Mouse (Mus musculus) hindbrain, postnatal 0 days (tissue): ENCODE measurements around the gene Zdhhc24. TPM values are rescaled to one million over a fixed set of nuclear protein-coding genes. Genes with fewer than 3 reads are reported as not detected.

Source experiments
- ATAC-seq: fragments of 200-750 bp; cut with Nextera tagmentation; 2 replicates; pipeline ENCODE4 v1.8.0; 2017; ENCODE audit warnings: mild to moderate bottlenecking, moderate TSS enrichment, moderate library complexity
- DNase-seq: peaks from one replicate; pipeline ENCODE4 v3.0.0-alpha.2; 2015; ENCODE audit warnings: low spot score
- H3K27ac ChIP-seq: fragments of 300-500 bp; sonication (generic); 2 replicates; pipeline ENCODE4 v1.5.1; 2014; ENCODE audit warnings: mild to moderate bottlenecking
- H3K27me3 ChIP-seq: fragments of 300-500 bp; sonication (generic); 2 replicates; pipeline ENCODE4 v1.6.1; 2014; ENCODE audit warnings: low read length, mixed read lengths; ENCODE audit not compliant: insufficient read depth
- H3K36me3 ChIP-seq: fragments of 300-500 bp; sonication (generic); 2 replicates; pipeline ENCODE4 v1.6.1; 2014; ENCODE audit warnings: low read length, mixed read lengths; ENCODE audit not compliant: insufficient read depth
- H3K4me1 ChIP-seq: fragments of 300-500 bp; sonication (generic); 2 replicates; pipeline ENCODE4 v1.6.1; 2014; ENCODE audit warnings: antibody characterized with exemption, low read length, mixed read lengths; ENCODE audit not compliant: insufficient read depth
- H3K4me2 ChIP-seq: fragments of 300-500 bp; sonication (generic); 2 replicates; pipeline ENCODE4 v1.6.1; 2014; ENCODE audit warnings: low read depth, mild to moderate bottlenecking, low read length, moderate library complexity, mixed read lengths
- H3K4me3 ChIP-seq: fragments of 300-500 bp; sonication (generic); 2 replicates; pipeline ENCODE4 v1.5.1; 2014; ENCODE audit warnings: low read length
- H3K9ac ChIP-seq: fragments of 300-500 bp; sonication (generic); replicated peaks from 2 replicates; pipeline ENCODE4 v1.6.1; 2014; ENCODE audit warnings: mild to moderate bottlenecking, low read length, moderate library complexity, mixed read lengths
- H3K9me3 ChIP-seq: fragments of 300-500 bp; sonication (generic); 2 replicates; pipeline ENCODE4 v1.6.1; 2016; ENCODE audit warnings: low read length, mixed read lengths
- CTCF ChIP-seq: IDR thresholded peaks from 2 replicates; pipeline ENCODE4 v1.5.1; 2016; ENCODE audit warnings: antibody characterized with exemption, control low read depth, low read depth
- WGBS: fragments of 180-500 bp; shearing (Covaris S2); extraction: QIAGEN DNeasy Blood & Tissue Kit; methylation state at CpG from one replicate; pipeline ENCODE4 v1.1.7; 2014; 5-methylcytosine and 5-hydroxymethylcytosine counted together
- polyA plus RNA-seq: library from polyadenylated mRNA; unstranded; fragments of >200 nt; fragmentation: Nextera tagmentation; extraction: Ambion mirVana; gene quantifications from 2 replicates; pipeline ENCODE4 v1.2.1, GENCODE M21; 2015
- total RNA-seq: library from RNA; depleted of rRNA; stranded (reverse); fragments of >200 nt; gene quantifications from 2 replicates; pipeline ENCODE4 v1.2.3, GENCODE M21; 2014; rRNA removed

Gene Zdhhc24
- total and polyA plus RNA-seq, 2 experiments from 2014 or later, result 17.4 to 30.7 TPM

GRCm38 (mm10) chr19:4915924-4916603 lies 37.6 kb downstream of the Zdhhc24 start:
- Histone ChIP-seq H3K27me3 (no peaks in the 10 kb centered on the region), H3K36me3 (peaks cover 66% of the 10 kb centered on the region), H3K4me1 (no peaks in the 10 kb centered on the region), H3K9me3 (no peaks in the 10 kb centered on the region), H3K9ac (no peak overlapping the region), H3K4me3 (no peak overlapping the region), H3K4me2 (no peak overlapping the region), H3K27ac (no peak overlapping the region)
- DNase-seq (no peak), ATAC-seq (no peak)
- TF ChIP-seq CTCF, result no peak
- WGBS, result 81% methylated on average over 15 of the region's 15 CpGs

GRCm38 (mm10) chr19:4916827-4917226 lies 38.4 kb downstream of the Zdhhc24 start:
- WGBS, result 81% methylated on average over 10 of the region's 10 CpGs
- peaks cover 73% of the 10 kb centered on the region for H3K36me3 ChIP-seq

GRCm38 (mm10) chr19:4919652-4920051 lies 41.2 kb downstream of the Zdhhc24 start:
- Histone ChIP-seq H3K9me3 (no peaks in the 10 kb centered on the region), H3K9ac (no peak overlapping the region), H3K4me3 (no peak overlapping the region), H3K27me3 (no peaks in the 10 kb centered on the region), H3K4me2 (no peak overlapping the region), H3K27ac (no peak overlapping the region), H3K36me3 (peaks cover 71% of the 10 kb centered on the region), H3K4me1 (no peaks in the 10 kb centered on the region)
- DNase-seq (no peak), ATAC-seq (no peak)
- WGBS, result 88% methylated on average over 6 of the region's 6 CpGs
- TF ChIP-seq CTCF, result no peak

More at GRCm38 (mm10) chr19:4916827-4917226, 38.4 kb downstream of the Zdhhc24 start:
- Histone ChIP-seq H3K9me3 (no peaks in the 10 kb centered on the region), H3K4me3 (no peak overlapping the region), H3K4me2 (no peak overlapping the region), H3K27me3 (no peaks in the 10 kb centered on the region), H3K27ac (no peak overlapping the region), H3K9ac (no peak overlapping the region), H3K4me1 (no peaks in the 10 kb centered on the region)
- DNase-seq (no peak), ATAC-seq (no peak)
- no peak for TF ChIP-seq CTCF

- no peak for ATAC-seq
- no peak for TF ChIP-seq CTCF
- 97% methylated on average over 11 of the region's 11 CpGs for WGBS
Observed at GRCm38 (mm10) chr19:4925121-4925860, 46.8 kb downstream of the Zdhhc24 start.

GRCm38 (mm10) chr19:4927904-4928531 lies 49.5 kb downstream of the Zdhhc24 start, which contains the start of gene Dpp3:
Gene Dpp3, minus strand, starts transcription at chr19:4928287.
- Histone ChIP-seq H3K9me3 (no peaks in the 10 kb centered on the region), H3K27me3 (no peaks in the 10 kb centered on the region), H3K4me3 (peak within 1 kb of the TSS; percentile 63), H3K27ac (peak within 1 kb of the TSS; percentile 78), H3K36me3 (peaks cover 5% of the 10 kb centered on the region), H3K4me1 (peaks cover 11% of the 10 kb centered on the region; the same call in 1 of the 2 replicates), H3K4me2 (peak within 1 kb of the TSS; percentile 67), H3K9ac (peak within 1 kb of the TSS; percentile 57)
- TF ChIP-seq CTCF, result no peak
- 0% methylated on average over 32 of the region's 32 CpGs for WGBS
- DNase-seq (peak; percentile 98), ATAC-seq (peak; percentile 97)

More at GRCm38 (mm10) chr19:4925121-4925860, 46.8 kb downstream of the Zdhhc24 start:
- H3K27me3 ChIP-seq, result no peaks in the 10 kb centered on the region
- peaks cover 11% of the 10 kb centered on the region; the same call in 1 of the 2 replicates for H3K4me1 ChIP-seq
- no peak overlapping the region for H3K27ac ChIP-seq
- no peak overlapping the region for H3K9ac ChIP-seq
- peaks cover 32% of the 10 kb centered on the region for H3K36me3 ChIP-seq
- no peaks in the 10 kb centered on the region for H3K9me3 ChIP-seq
- DNase-seq, result no peak
- H3K4me3 ChIP-seq, result no peak overlapping the region
- no peak overlapping the region for H3K4me2 ChIP-seq

- peak; percentile 46 for DNase-seq
Observed at GRCm38 (mm10) chr19:4928781-4929180, 50.3 kb downstream of the Zdhhc24 start.

More at GRCm38 (mm10) chr19:4928781-4929180, 50.3 kb downstream of the Zdhhc24 start:
- no peak for TF ChIP-seq CTCF
- H3K9me3 ChIP-seq, result no peaks in the 10 kb centered on the region
- H3K27me3 ChIP-seq, result no peaks in the 10 kb centered on the region
- 0 out of 2 replicates have a peak, but pooled peaks have one; percentile 1 for ATAC-seq
- H3K4me3 ChIP-seq, result peak overlapping the region; percentile 63
- 44% methylated on average over 5 of the region's 5 CpGs for WGBS
- peak overlapping the region; percentile 67 for H3K4me2 ChIP-seq
- H3K9ac ChIP-seq, result peak overlapping the region; percentile 57; the same call in 1 of the 2 replicates
- peaks cover 11% of the 10 kb centered on the region; the same call in 1 of the 2 replicates for H3K4me1 ChIP-seq
- H3K27ac ChIP-seq, result peak overlapping the region; percentile 78
- H3K36me3 ChIP-seq, result no peaks in the 10 kb centered on the region; the same call in 1 of the 2 replicates

Other genes starting within 250 kb of the Zdhhc24 start
- gene Gm960, start 180.0 kb upstream of the Zdhhc24 start, total RNA-seq, result 1.3 and 4.2 TPM in 2 replicates
- 5.2 and 5.5 TPM in 2 replicates for gene Gm960, start 180.0 kb upstream of the Zdhhc24 start, polyA plus RNA-seq
- gene Sptbn2, start 167.5 kb upstream of the Zdhhc24 start, total RNA-seq, result 143 and 164 TPM in 2 replicates
- gene Sptbn2, start 167.5 kb upstream of the Zdhhc24 start, polyA plus RNA-seq, result 17.9 TPM in 2 replicates
- gene Rbm4b, start 122.2 kb upstream of the Zdhhc24 start, total RNA-seq, result 59.2 and 69.4 TPM in 2 replicates
- gene Rbm4b, start 122.2 kb upstream of the Zdhhc24 start, polyA plus RNA-seq, result 81.8 and 84.8 TPM in 2 replicates
- gene Rbm4, start 84.8 kb upstream of the Zdhhc24 start, total RNA-seq, result 85.3 and 85.6 TPM in 2 replicates
- gene Rbm4, start 84.8 kb upstream of the Zdhhc24 start, polyA plus RNA-seq, result 39.7 and 40.9 TPM in 2 replicates
- 6.9 and 9.8 TPM in 2 replicates for gene Gm21992, start 67.1 kb upstream of the Zdhhc24 start, total RNA-seq
- gene Gm21992, start 67.1 kb upstream of the Zdhhc24 start, polyA plus RNA-seq, result 11.9 and 19.8 TPM in 2 replicates
- 40.1 and 45.6 TPM in 2 replicates for gene Rbm14, start 67.0 kb upstream of the Zdhhc24 start, total RNA-seq
- 37.5 TPM in 2 replicates for gene Rbm14, start 67.0 kb upstream of the Zdhhc24 start, polyA plus RNA-seq
- gene Ccs, start 39.3 kb upstream of the Zdhhc24 start, total RNA-seq, result 21.2 and 32.0 TPM in 2 replicates
- gene Ccs, start 39.3 kb upstream of the Zdhhc24 start, polyA plus RNA-seq, result 48.4 and 51.1 TPM in 2 replicates
- gene Ccdc87, start 39.3 kb upstream of the Zdhhc24 start, total RNA-seq, result 0.72 and 0.89 TPM in 2 replicates
- 0.71 and 0.83 TPM in 2 replicates for gene Ccdc87, start 39.3 kb upstream of the Zdhhc24 start, polyA plus RNA-seq
- gene Ctsf, start 23.5 kb upstream of the Zdhhc24 start, total RNA-seq, result 80.2 and 147 TPM in 2 replicates
- gene Ctsf, start 23.5 kb upstream of the Zdhhc24 start, polyA plus RNA-seq, result 98.2 and 106 TPM in 2 replicates
- 6.8 and 8.4 TPM in 2 replicates for gene Actn3, start 759 bp upstream of the Zdhhc24 start, total RNA-seq
- gene Actn3, start 759 bp upstream of the Zdhhc24 start, polyA plus RNA-seq, result 3.8 and 3.9 TPM in 2 replicates
- gene Bbs1, start 28.0 kb downstream of the Zdhhc24 start, total RNA-seq, result 17.9 and 37.6 TPM in 2 replicates
- 7.3 and 9.1 TPM in 2 replicates for gene Bbs1, start 28.0 kb downstream of the Zdhhc24 start, polyA plus RNA-seq
- 94.0 and 111 TPM in 2 replicates for gene Dpp3, start 49.6 kb downstream of the Zdhhc24 start, total RNA-seq
- gene Dpp3, start 49.6 kb downstream of the Zdhhc24 start, polyA plus RNA-seq, result 78.3 and 79.2 TPM in 2 replicates
- 11.9 and 13.4 TPM in 2 replicates for gene Peli3, start 64.5 kb downstream of the Zdhhc24 start, total RNA-seq
- 8.1 and 8.6 TPM in 2 replicates for gene Peli3, start 64.5 kb downstream of the Zdhhc24 start, polyA plus RNA-seq
- gene Mrpl11, start 83.5 kb downstream of the Zdhhc24 start, total RNA-seq, result 83.5 and 90.4 TPM in 2 replicates
- 138 and 139 TPM in 2 replicates for gene Mrpl11, start 83.5 kb downstream of the Zdhhc24 start, polyA plus RNA-seq
- gene Npas4, start 111.6 kb downstream of the Zdhhc24 start, total RNA-seq, result 1.9 and 3.0 TPM in 2 replicates
- gene Npas4, start 111.6 kb downstream of the Zdhhc24 start, polyA plus RNA-seq, result 0.13 and 0.20 TPM in 2 replicates
- 13.9 and 22.5 TPM in 2 replicates for gene Slc29a2, start 145.2 kb downstream of the Zdhhc24 start, total RNA-seq
- 15.5 and 16.3 TPM in 2 replicates for gene Slc29a2, start 145.2 kb downstream of the Zdhhc24 start, polyA plus RNA-seq
- gene B4gat1, start 160.2 kb downstream of the Zdhhc24 start, total RNA-seq, result 166 and 178 TPM in 2 replicates
- gene B4gat1, start 160.2 kb downstream of the Zdhhc24 start, polyA plus RNA-seq, result 166 and 174 TPM in 2 replicates
- gene AC124502.3, start 160.2 kb downstream of the Zdhhc24 start, total RNA-seq, result 4.5 and 8.5 TPM in 2 replicates
- gene AC124502.3, start 160.2 kb downstream of the Zdhhc24 start, polyA plus RNA-seq, result 2.4 and 3.0 TPM in 2 replicates
- 5.0 and 5.5 TPM in 2 replicates for gene Brms1, start 162.7 kb downstream of the Zdhhc24 start, total RNA-seq
- 22.5 and 22.6 TPM in 2 replicates for gene Brms1, start 162.7 kb downstream of the Zdhhc24 start, polyA plus RNA-seq
- gene Rin1, start 171.8 kb downstream of the Zdhhc24 start, total RNA-seq, result 0.93 and 2.0 TPM in 2 replicates
- 0.72 and 0.86 TPM in 2 replicates for gene Rin1, start 171.8 kb downstream of the Zdhhc24 start, polyA plus RNA-seq
- gene Cd248, start 189.4 kb downstream of the Zdhhc24 start, total RNA-seq, result 15.4 and 16.4 TPM in 2 replicates
- gene Cd248, start 189.4 kb downstream of the Zdhhc24 start, polyA plus RNA-seq, result 10.7 and 12.5 TPM in 2 replicates
- 68.9 and 76.6 TPM in 2 replicates for gene Tmem151a, start 206.9 kb downstream of the Zdhhc24 start, total RNA-seq
- 61.0 and 71.5 TPM in 2 replicates for gene Tmem151a, start 206.9 kb downstream of the Zdhhc24 start, polyA plus RNA-seq
- 59.7 and 69.0 TPM in 2 replicates for gene Yif1a, start 209.9 kb downstream of the Zdhhc24 start, total RNA-seq
- gene Yif1a, start 209.9 kb downstream of the Zdhhc24 start, polyA plus RNA-seq, result 66.6 and 68.0 TPM in 2 replicates
- gene Cnih2, start 219.9 kb downstream of the Zdhhc24 start, total RNA-seq, result 549 and 573 TPM in 2 replicates
- gene Cnih2, start 219.9 kb downstream of the Zdhhc24 start, polyA plus RNA-seq, result 358 and 397 TPM in 2 replicates
- gene Rab1b, start 228.4 kb downstream of the Zdhhc24 start, total RNA-seq, result 272 and 291 TPM in 2 replicates
- 229 and 230 TPM in 2 replicates for gene Rab1b, start 228.4 kb downstream of the Zdhhc24 start, polyA plus RNA-seq
- 191 and 227 TPM in 2 replicates for gene Klc2, start 239.9 kb downstream of the Zdhhc24 start, total RNA-seq
- gene Klc2, start 239.9 kb downstream of the Zdhhc24 start, polyA plus RNA-seq, result 75.6 and 76.6 TPM in 2 replicates